Mouse (Mus musculus) thymus, adult 18-20 months (tissue): Measurements from ENCODE around the gene Arhgef12.

ENCODE experiments used
- DNase-seq, 2 experiments: peaks; one replicate each; pipeline ENCODE4 v3.0.0; 2022; ENCODE audit warnings: mixed read lengths in 2 of 2

Gene Arhgef12

DNA sequence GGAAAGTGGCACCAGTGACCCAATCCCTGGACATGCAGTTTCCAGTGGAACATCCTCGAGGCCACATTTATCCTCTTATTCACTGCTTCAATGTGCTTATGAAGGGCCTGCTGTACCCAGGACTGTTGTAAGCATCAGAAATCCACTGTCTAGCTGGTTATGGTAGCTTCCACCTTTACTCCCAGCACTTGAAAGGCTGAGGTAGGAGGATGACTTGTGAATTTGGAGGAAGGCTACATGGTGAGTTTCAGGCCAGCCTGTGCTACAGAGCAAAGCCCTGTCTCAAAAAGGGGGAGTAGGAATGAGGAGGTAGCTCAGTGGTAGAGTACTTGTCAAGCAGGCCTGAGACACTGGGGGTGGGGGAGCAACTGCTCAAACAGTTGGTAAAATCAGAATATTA is 1.0 kb upstream of the Arhgef12 start:
- DNase-seq: no peak

DNA sequence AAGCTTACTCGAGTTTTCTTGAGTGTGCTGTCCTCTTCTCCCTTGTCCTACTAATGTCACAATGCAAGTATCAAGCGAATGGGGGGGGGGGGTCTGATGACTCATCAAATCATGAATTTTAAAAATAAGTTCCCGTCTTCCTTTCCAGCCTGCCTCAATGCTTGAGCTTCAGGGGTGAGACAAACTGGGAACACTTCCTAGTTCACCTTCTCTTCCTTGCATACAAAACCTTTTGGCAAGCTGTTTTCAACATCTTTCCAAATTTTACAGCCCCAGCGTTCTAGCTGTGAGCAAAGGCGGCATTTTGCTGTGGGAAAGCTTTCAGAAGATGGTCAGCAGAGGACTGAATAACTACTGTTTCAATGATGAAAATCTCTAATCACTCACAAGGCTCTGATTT is 516 bp upstream of the Arhgef12 start:
- no peak for DNase-seq

DNA sequence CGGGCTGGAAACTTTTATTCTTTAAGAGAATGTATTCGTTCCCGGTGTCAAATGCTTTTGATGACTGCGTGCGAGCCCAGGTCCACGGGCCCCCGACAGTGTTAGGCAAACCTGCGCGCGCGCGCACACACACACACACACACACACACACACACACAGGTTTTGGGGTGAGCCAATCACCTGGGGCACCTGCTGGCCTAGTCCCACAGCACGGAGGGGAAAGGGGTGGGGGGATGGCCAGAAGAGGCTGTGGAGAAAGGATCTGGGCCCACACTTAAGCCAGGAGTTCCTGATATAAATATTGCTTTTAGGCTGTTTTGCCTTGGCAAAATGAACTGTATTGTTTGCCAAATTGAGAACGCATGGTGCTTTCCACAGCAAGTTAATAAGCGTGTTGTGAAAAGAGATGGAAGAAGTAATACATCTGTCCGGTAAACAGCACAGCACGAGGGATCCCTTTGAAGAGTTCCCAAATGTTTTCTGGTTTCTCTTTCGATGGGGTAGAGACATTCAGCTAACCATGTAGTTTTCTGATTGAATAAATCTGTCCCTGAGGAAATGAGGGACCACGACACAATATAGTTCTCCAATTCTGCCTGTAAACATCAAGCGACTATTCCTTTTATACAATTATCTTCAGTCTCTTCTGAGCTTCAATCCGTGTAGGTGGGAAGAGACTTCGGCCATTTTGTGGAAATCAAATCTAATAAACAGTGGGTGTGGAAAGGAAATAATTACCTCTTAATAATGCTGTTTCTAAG is 433 bp downstream of the Arhgef12 start:
- peak in 1 of 2 experiments; percentile 8 for DNase-seq

DNA sequence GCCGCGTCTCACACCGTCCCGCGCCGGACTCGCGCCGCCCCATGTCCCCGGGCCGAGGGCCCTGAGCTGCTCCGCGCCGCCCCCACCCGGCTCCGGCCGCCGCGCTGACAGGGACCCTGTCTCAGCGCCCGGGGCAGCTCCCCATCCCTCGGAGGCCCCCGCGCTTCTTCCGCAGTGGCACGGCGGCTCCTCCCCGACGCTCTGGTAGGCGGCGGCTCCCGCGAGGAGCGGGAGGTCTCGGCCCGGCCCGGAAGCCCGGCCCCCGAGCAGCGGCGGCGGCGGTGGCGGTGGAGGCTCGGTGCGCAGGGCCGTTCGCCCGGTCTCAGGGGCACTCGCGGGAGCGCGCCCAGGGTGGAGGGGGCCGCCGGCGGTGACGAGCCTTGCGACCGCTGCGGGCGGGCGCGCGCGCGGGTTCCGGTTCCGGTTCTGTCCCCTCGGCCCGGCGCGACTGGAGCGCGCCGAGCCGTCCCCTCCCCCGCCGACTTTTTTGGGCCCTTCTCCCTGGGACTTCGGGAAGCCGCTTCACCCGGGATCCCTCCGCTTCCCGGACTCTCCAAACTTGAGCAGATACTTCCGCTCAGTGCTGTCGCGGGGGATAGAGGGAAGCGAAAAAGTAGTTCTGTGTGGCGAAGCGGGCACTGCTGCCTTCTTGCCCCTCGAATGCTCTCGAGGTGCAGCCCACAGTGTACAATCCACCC is 1.2 kb downstream of the Arhgef12 start:
- DNase-seq: peak; percentile 28 to 45

DNA sequence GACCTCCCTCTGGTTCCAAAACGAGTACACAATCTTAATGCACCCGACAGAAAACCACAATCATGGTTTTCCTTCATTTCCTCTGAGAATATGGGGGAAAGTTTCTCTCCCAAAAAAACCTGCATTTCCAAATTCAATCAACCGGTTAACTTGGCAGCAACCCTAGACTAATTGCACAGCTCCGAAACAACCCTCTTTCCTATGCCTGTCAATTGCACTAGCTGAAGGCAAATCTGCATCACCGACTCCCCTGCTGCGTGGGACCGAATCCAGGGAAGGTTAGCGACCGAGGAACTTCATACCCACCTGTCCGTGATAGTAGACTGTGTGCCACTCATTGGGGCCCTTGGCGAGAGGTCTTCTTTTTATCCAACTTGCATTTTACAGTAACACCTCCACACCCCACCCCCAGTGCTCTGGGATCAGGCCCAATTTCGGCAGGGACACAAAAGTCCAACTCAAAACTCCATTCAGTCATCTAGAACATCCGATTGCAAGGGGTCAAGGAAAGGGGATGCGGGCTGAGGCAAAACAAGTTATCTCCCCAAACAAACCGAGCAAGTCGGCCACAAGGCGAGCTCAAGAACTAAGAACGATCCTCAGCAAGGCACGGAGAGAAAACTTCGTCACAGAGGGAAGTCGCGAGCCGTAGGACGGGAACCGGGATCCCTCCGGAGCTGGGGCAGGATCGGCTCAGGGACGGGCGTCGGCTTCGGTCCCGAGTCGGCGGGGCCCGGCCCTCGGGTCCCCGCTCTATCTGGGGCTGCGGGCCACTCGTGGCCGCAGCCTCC is 2.0 kb downstream of the Arhgef12 start:
- DNase-seq: no peak

DNA sequence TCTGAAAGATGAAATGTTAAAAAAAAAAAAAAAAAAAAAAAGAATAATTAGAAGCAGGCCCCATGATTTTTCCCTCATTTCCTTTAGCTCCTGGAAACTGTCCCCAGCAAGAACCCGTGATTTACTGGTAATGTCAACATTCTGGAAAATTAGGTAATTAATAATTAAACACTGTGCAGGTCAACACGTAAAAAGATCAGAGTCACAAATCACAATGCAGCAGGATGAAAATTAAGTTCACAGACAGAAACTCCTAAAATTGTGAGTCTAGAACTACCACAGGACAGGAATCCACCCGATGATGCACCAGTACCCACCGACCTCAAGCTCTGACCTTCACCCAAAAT is 2.5 kb downstream of the Arhgef12 start:
- DNase-seq: no peak

DNA sequence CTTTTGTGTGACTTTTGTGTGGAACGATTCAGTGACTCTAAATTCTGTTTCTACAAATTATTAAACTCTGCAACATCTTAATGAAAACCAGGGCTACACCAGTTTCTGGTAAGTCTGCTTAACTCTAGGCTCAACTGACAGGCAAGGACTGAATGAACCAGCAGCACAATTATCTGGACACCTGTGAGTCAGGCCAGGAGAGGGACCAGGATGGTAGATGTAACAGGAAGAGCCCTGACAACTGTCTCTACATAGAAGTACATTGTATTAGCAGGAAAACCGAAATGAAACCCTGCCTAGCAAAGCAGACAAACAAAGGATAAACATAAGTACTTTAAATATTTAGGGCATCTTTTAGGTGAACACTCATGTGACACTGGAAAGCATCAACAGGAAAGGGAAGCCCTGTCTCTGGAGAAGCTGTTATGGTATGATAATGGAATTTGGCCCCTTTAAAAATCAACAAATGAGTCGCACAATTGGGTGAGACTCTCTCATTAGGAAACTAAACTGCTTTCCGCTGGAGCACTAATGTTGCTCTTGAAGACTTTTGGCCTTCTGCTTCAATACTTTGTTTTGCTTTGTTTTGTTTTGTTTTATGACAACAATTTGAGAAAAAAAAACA is 3.3 kb downstream of the Arhgef12 start:
- no peak for DNase-seq

DNA sequence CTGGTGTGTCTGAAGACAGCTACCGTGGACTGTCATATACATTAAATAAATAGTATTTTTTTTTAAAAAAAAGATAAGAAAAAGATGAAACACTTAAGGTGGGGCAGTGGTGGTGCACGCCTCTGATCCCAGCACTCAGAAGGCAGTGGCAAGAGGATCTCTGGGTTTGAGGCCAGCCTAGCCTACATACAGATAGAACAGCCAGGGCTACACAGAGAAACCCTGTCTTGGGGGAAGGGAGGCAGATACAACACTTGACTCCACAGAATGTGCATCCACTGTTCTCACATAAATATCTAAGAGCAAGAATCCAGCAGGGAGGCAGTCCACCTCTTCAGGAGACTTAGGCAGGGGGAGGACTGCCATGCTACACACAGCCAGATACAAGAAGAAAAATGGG is 4.1 kb downstream of the Arhgef12 start:
- DNase-seq: no peak

DNA sequence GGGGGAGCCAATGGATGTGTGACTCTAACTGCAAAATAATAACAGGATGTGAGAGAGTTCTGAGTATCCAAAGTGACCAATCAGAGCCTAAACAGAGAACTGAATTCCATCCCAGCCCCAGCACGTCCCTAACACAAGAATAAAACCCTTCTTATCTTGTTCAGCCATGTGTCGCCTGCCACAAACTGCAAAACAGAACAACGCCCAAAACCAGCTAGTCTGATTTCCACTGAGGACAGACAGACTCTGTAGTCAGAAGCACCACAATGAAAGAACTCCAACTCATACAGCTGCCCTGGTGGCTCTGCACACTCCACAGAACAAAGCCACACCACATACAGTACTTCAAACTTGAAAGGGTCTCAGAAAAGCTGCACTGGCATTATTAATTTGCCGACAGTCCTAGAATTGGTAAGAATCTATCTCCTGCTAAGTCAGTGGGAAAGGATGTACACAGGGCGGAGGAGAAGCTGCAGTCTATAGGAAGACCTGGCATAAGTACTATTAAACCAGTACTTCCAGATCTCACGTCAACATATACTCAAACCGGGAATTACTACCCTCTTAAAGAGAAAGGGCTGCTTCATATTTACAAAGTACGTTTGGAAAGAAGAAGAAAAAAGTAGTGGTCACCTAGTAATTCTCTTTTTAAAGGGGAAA is 5.0 kb downstream of the Arhgef12 start:
- no peak for DNase-seq

DNA sequence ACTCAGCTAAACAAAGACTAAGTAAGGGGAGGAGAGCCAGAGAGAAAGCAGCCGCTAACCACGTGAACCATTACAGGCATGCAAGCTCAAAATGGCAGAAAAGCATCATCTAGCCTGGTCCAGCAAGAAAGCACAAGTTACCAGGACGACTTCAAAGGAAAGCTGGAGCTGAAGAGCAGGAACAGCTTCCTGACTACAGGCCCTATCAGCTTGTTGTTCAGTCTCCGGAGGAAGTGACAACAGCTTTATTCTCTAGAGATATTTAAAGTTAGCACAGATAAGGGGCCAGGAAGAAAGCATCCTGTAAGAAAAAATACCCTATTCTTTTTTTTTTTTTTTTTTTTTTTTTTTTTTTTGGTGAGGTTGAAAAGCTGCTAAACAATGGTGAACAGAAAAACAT is 8.1 kb downstream of the Arhgef12 start:
- DNase-seq: no peak

DNA sequence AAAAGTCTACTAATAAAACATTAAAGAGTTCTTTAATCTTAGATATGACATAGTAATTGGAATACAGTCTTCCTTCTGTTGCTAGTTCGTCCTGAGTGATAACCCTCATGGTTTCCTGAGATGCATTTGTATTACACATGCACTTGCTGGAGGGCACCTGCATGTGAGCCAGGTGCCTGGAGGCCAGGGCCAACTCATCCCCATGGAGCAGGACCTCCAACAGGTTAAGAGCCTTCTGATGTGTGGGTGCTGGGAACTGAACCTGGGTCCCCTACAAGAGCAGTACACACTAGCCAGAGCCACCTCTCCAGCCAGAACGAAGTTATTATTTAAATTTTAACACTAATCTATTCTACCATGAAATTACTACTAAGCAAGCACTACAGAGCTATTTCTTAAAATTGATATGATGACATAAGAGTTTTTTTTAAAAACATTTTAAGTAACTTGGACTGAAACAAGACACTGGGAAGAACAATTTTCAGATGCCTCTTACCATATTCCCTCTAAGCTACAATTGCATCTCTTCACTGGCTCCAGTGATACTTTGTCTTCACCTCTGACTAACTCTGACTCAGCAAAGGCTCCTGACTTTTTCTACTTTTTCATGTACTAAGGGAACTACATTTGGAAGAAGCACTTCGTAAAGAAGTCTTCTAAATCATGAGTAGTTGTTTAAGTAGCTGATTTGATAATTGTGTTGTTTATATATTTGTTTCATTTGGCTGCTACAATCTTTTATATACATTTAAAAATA is 9.1 kb downstream of the Arhgef12 start:
- DNase-seq: no peak

DNA sequence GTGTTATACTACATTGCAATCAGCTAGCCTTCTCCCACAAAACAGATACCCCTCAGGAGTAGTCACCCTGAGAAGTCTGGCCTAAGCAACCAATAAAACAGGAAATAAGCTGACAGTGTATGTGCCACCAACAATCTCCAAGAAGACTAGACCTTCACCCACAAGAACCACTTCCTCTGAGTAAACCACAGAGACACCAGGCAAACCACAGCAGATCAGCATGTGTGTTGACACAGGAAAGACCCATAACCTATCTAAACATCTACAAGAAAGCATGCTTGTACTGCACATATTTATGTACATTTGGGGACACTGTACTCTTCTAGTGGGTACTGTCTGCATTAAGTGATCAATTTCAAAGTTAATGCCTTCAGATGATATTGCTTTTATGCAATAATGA is 10.7 kb downstream of the Arhgef12 start:
- peak; percentile 25 to 66 for DNase-seq

DNA sequence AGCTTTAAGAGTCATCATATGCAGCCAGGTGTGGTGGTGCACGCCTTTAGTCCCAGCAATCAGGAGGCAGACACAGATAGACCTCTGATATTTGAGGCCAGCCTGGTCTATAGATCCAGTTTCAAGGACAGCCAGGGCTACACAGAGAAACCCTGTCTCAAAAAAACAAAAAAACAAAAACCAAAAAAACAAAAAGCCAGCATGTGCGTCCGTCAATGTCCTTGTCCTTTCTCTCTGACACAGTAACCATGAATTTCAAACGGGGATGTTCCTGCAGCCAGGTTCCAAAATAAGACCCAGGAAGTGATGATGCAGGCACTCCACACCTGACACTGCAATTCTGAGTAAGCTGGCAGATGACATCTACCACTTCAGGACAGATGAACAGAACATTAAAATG is 12.2 kb downstream of the Arhgef12 start:
- no peak for DNase-seq

DNA sequence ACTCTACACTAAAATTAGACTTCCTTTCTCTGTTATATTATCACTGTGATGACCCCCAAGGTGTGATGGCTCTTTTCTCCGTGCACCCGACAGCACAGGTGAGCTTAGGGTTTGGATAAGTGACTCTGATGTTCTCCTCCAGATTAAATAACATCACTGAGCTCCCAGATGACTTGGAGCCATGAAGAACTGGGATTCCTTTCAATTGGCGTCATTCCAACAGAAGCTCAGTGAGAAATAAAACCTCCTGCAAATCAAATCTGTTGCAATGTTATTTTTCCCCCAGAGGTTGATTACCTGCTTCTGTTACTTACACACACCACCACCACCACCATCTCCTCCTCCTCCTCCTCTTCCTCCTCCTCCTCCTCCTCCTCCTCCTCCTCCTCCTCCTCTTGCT is 13.2 kb downstream of the Arhgef12 start:
- no peak for DNase-seq

DNA sequence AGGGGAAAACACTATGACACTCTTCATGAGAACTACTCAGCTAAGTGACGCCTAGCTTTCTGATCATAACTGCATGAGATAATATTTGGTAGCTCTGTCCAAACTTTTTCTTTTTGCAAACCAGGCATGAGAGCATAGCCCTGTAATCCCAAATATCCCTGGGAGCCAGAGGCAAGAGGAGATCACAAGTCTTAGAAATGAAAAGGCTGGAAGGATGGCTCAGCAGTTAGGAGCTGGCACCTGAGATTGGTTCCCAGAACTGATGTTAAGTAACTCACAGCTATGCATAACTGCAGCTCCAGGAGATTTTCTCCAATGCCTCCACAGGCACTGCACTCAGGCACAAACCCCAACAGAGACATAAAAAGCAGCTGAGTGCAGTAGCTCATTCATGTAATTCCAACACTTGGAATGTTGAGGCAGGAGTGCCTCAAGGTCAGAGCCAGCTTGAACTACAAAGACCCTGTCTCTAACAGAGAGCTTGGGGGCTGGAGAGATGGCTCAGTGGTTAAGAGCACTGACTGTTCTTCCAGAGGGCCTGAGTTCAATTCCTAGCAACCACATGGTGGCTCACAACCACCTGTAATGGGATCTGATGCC is 21.3 kb downstream of the Arhgef12 start:
- DNase-seq: no peak

DNA sequence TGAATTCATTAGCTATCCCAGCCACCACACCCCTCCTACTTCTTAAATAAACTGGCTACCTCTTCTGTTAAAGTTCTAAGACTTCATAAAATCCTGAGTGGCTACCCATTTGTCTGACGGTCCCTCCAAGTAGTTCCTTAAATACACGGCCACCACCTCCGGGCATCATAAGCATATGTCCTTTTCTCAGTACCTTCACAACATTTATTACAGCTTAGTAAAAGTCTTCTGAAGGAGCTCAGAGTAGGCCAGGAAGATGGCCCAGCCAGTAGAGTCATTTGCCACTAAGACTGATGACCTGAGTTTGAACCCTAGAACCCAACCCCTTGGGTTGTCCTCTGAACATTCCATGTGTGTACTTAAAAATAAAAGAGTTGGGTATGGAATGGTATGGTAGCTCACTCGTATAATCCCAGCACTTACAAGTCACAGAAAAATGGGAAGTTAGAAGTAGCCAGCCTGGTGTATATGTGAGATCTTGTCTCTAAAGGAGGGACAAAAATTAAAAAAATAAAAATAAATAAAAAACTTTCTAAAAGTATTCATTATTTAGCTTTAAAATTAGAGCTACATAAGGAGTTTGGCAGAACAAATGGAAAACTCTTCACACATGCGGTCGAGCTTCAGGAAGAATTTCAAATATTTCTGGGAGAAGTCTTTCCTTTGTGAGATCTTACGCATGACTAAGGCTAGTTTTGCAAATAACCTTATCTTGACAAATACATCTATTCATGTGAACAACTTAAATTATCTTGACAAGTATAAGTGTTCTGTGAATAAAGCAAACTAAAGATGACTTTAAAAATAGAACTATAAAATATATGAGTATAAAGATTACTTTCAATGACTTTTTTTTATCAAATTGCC is 22.3 kb downstream of the Arhgef12 start:
- DNase-seq: no peak

DNA sequence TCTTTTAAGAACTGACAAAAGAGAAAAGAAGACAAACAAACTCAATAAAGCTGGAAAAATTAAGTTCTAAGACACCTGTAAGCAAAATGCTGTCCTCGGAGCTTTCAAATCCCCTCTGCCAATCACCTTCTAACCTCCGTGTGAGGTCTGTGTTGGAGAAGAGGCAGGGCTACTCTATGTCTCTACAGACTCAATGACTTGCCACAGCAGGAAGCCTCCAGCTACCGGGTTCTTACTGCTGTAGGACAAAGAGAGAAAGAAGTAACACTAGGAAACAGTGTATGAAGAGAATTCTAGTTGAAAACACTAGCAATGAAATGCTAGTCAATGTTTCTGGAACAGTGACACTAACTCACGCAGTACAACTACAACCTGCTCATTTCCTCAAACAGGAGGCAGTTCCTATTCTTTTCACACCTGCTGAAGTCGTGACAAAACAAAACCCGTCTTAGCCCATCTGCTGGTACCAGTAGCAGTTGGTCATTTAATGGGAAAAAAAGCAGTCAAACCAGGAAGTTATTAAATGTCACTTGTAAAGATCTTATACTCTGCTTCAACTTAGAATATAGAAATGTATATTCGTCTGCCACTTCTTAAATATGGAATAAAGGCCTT is 23.5 kb downstream of the Arhgef12 start:
- no peak for DNase-seq

DNA sequence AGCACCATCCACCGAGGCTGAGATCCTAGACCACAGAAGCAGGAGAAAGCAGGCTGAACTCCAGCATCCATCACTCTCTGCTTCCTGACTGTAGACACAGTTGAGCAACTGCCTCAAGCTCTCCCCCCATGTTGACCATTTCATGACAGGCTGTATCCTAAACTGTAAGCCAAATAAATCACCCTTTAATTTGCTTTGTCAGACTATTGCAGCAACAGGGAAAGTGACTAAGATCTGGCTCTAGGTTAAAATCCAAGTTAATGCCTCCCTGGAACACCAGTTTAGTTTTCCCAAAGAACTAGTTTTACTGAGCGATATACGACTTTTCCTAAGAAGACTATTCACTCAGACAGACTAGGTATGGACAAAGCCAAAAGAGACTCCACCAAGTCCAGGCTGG is 28.3 kb downstream of the Arhgef12 start:
- DNase-seq: no peak

DNA sequence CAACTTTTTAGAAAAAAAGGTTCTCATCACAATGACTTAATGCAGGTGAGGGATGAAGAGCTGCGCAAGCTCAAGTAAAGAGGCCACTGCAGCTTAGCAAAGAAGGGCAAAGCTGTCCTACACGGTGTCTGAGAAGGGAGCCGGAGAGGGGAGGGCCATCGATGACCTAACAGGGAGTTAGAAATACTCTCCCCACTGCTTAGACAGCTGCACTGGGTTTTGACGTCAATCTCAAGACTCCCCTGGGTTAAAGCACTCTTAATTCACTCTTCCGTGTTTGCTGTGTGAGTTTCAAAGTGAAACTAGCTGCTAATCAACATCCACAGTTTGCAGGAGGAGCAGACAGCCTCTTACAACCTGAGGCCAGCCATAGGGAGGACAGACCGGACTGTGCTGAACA is 30.9 kb downstream of the Arhgef12 start:
- no peak for DNase-seq

DNA sequence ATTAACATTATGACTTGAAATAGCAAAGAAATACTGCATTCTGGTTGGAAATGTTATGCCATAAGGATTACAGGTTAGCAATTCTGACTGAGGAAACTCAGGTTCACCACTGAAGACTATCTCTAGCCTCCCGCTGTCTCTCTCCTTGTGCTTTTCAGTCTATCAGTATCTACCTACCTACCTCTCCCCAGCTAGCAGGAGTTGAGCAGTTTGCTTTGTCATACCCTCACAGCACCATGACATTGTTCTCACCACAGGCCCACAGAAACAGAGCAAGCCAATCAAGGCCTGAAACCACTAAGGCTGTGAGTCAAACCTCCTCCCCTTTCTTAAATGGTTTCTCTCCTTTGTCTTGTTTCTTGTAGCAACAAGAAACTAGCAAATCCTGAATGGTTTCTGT is 32.4 kb downstream of the Arhgef12 start:
- no peak for DNase-seq
